Mouse (Mus musculus) CH12.LX (cell line): ENCODE measurements at regions not wholly inside any gene's neighbourhood (a gene's known extent, or its start where the extent isn't known, plus 50 kb on each side); places are given as distances from the start of the nearest gene placed in this dataset.
A peak's percentile ranks its signal among the peaks of the same experiment; 100 is the strongest.

Source experiments
- CTCF ChIP-seq, 2 experiments: IDR thresholded peaks in 1 of 2; conservative IDR thresholded peaks in 1 of 2; 2 replicates each; pipeline ENCODE4 v1.5.1; 2011 to 2012; ENCODE audit warnings: low read depth in 2 of 2, low read length in 2 of 2, improper control_type of control experiment in 1 of 2, inconsistent platforms in 1 of 2, mild to moderate bottlenecking in 1 of 2, moderate library complexity in 1 of 2
- ELF1 ChIP-seq: IDR thresholded peaks from 2 replicates; pipeline ENCODE4 v1.6.1; 2014; ENCODE audit warnings: low read depth, mild to moderate bottlenecking, inconsistent platforms, low read length, improper control_type of control experiment
- HCFC1 ChIP-seq: IDR thresholded peaks from 2 replicates; pipeline ENCODE4 v1.6.1; 2012; ENCODE audit warnings: low read depth, mild to moderate bottlenecking, inconsistent platforms, low read length, improper control_type of control experiment
- MEF2A ChIP-seq: IDR thresholded peaks from 2 replicates; pipeline ENCODE4 v1.6.1; 2014; ENCODE audit warnings: low read depth, mild to moderate bottlenecking, inconsistent platforms, low read length, improper control_type of control experiment, borderline replicate concordance
- MYC ChIP-seq: IDR thresholded peaks from 2 replicates; pipeline ENCODE4 v1.6.1; 2011; ENCODE audit warnings: low read depth, mild to moderate bottlenecking, improper control_type of control experiment, low read length
- POLR2A ChIP-seq: IDR thresholded peaks from 2 replicates; pipeline ENCODE4 v1.6.1; 2011; ENCODE audit warnings: low read depth, mild to moderate bottlenecking, improper control_type of control experiment, low read length

- TF ChIP-seq CTCF (conservative IDR thresholded peaks at IDR 0.05 in 1 of 2, IDR thresholded peaks at IDR 0.05 in 1 of 2; ENCODE audit: low read depth in 2 of 2, low read length in 2 of 2): no peak
- no peak for TF ChIP-seq POLR2A
- peak; percentile 60 for TF ChIP-seq ELF1
- TF ChIP-seq HCFC1: no peak
- no peak for TF ChIP-seq MEF2A
- no peak for TF ChIP-seq MYC
Measured at GRCm38 (mm10) chr7:122823429-122823828, 142.1 kb upstream of the Rbbp6 start.
